Mouse (Mus musculus) hindbrain, embryonic 14.5 days (tissue): Measurements from ENCODE around the gene Mrps6. TPM values are rescaled to one million over a fixed set of nuclear protein-coding genes. Genes with fewer than 3 reads are reported as not detected.
A peak's percentile ranks its signal among the peaks of the same experiment; 100 is the strongest.

Experiments
- ATAC-seq: fragments of 200-750 bp; cut with Nextera tagmentation; 2 replicates; pipeline ENCODE4 v1.8.0; 2017; ENCODE audit warnings: moderate number of reproducible peaks, mild to moderate bottlenecking, moderate TSS enrichment, moderate library complexity; ENCODE audit not compliant: low FRiP score
- DNase-seq: peaks from one replicate; pipeline ENCODE4 v3.0.0-alpha.2; 2015; ENCODE audit warnings: low spot score
- H3K27ac ChIP-seq: fragments of 300-500 bp; sonication (generic); 2 replicates; pipeline ENCODE4 v1.5.1; 2014; ENCODE audit warnings: mild to moderate bottlenecking, moderate library complexity
- H3K27me3 ChIP-seq: fragments of 300-500 bp; sonication (generic); 2 replicates; pipeline ENCODE4 v1.6.1; 2014; ENCODE audit warnings: mild to moderate bottlenecking, low read length, mixed read lengths; ENCODE audit not compliant: control insufficient read depth, insufficient read depth
- H3K36me3 ChIP-seq: fragments of 300-500 bp; sonication (generic); replicated peaks from 2 replicates; pipeline ENCODE4 v1.6.1; 2014; ENCODE audit not compliant: control insufficient read depth, insufficient read depth
- H3K4me1 ChIP-seq: fragments of 300-500 bp; sonication (generic); replicated peaks from 2 replicates; pipeline ENCODE4 v1.6.1; 2014; ENCODE audit warnings: antibody characterized with exemption, low read length, mixed read lengths; ENCODE audit not compliant: control insufficient read depth, insufficient read depth
- H3K4me2 ChIP-seq: fragments of 300-500 bp; sonication (generic); replicated peaks from 2 replicates; pipeline ENCODE4 v1.6.1; 2014; ENCODE audit warnings: mild to moderate bottlenecking, moderate library complexity
- H3K4me3 ChIP-seq: fragments of 300-500 bp; sonication (generic); replicated peaks from 2 replicates; pipeline ENCODE4 v1.5.1; 2014; ENCODE audit warnings: mild to moderate bottlenecking, low read length
- H3K9ac ChIP-seq: fragments of 300-500 bp; sonication (generic); 2 replicates; pipeline ENCODE4 v1.6.1; 2014
- H3K9me3 ChIP-seq: fragments of 300-500 bp; sonication (generic); 2 replicates; pipeline ENCODE4 v1.6.1; 2016; ENCODE audit warnings: low read length; ENCODE audit not compliant: control insufficient read depth
- WGBS: fragments of 180-500 bp; shearing (Covaris S2); extraction: QIAGEN DNeasy Blood & Tissue Kit; methylation state at CpG from one replicate; pipeline ENCODE4 v1.1.7; 2014; 5-methylcytosine and 5-hydroxymethylcytosine counted together
- polyA plus RNA-seq: library from polyadenylated mRNA; unstranded; fragments of >200 nt; fragmentation: Nextera tagmentation; extraction: Ambion mirVana; gene quantifications from 2 replicates; pipeline ENCODE4 v1.2.1, GENCODE M21; 2014

Gene Mrps6
- polyA plus RNA-seq: 208 and 222 TPM in 2 replicates

DNA sequence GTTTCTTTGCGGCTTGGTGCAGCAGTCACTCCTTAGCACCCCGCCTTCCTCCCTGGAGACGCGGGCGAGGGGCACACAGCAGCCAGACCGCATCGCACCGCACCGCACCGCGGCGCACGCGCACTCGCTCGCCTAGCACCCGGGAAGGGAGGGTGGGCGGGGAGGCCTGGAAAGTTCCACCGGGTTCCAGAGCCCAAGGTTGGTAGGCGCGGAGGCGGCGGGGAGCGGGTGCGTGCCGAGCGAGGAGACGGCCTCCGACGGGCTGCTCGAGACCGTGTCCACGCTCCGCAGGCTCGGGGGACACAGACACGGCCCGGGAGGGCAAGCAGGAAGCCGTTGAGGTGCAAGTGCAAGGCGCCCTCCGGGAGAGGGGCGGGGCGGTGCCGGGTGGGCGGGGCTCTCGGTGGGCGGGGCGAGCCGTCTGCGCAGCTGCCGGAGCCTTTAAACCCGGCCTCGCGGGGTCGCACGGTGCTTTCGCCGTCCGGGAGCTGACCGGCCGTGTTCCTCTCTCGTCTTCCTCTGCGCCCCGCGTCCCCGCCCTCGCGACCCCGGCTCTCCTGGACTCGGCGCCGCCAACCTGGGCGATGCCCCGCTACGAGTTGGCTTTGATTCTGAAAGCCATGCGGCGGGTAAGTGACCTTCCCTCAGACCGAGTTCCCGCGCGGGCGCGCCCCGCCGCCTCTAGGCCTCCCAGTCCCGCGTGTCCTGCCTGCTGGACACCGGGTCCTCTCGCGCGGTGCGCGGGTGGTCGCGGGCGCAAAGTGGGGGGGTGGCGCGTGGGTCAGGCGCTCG lies at the start of gene Mrps6, which contains the start of the genes Gm49711 and Slc5a3:
Gene Mrps6, plus strand, starts transcription at position 419 of the 792 bp plus-strand sequence.
Gene Gm49711, plus strand, starts transcription at position 465 of the 792 bp plus-strand sequence.
Gene Slc5a3, plus strand, starts transcription at position 471 of the 792 bp plus-strand sequence.
- DNase-seq (peak; percentile 88), ATAC-seq (peak; percentile 95)
- Histone ChIP-seq H3K9me3 (0 out of 2 replicates have a peak, but pooled peaks cover 4% of the 10 kb centered on the region), H3K9ac (peak within 1 kb of the TSS; percentile 91), H3K4me2 (peak within 1 kb of the TSS; percentile 89), H3K4me3 (peak within 1 kb of the TSS; percentile 93), H3K4me1 (peaks cover 36% of the 10 kb centered on the region), H3K27me3 (no peaks in the 10 kb centered on the region), H3K27ac (peak within 1 kb of the TSS; percentile 71), H3K36me3 (peaks cover 22% of the 10 kb centered on the region)
- under 1% methylated on average over 97 of the region's 99 CpGs for WGBS

DNA sequence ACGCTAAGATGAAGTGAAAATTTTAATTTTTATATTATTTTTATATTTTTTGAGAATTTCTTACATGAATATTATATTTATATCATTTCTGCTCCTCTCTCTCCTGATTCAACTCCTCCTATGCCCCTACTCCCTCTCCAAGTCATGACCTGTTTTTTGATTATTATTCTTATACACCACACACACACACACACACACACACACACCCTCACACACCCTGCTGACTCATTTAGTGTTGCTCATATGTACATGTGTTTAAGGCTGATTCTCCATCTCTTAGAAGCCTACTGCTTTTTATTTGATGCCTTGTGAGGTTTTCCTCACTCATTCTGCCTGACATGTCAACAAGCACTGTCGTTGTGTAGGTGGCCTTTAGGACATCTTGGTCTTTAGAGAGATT lies 48.5 kb upstream of the Mrps6 start:
- Histone ChIP-seq H3K9ac (no peak overlapping the region), H3K27ac (no peak overlapping the region), H3K27me3 (no peaks in the 10 kb centered on the region), H3K4me3 (no peak overlapping the region), H3K4me1 (no peaks in the 10 kb centered on the region), H3K36me3 (no peaks in the 10 kb centered on the region), H3K4me2 (no peak overlapping the region), H3K9me3 (no peaks in the 10 kb centered on the region)
- WGBS: 94% methylated on average over 2 of the region's 2 CpGs
- no peak for DNase-seq
- no peak for ATAC-seq

DNA sequence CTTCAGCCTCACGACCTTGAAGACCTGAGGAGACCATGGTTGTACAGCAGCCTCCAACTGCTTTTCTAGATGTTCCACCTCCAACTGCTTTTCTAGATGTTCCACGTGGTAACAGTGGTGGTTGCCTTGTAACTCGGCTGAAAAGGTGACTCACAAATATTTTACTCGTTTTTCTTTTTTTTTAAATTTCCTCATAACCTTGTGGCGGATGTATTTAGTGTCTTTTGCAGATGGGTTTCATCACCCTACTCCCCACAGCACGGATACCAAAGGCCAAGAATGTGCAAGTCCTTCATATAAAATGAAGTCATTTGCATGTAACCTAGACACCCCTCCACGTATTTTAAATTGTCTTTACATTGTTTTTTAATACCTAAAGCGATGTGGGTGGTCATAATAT lies 41.3 kb upstream of the Mrps6 start:
- Histone ChIP-seq H3K9me3 (no peaks in the 10 kb centered on the region), H3K4me1 (0 out of 2 replicates have a peak, but pooled peaks cover 15% of the 10 kb centered on the region), H3K36me3 (no peaks in the 10 kb centered on the region), H3K9ac (no peak overlapping the region), H3K27ac (no peak overlapping the region), H3K4me3 (no peak overlapping the region), H3K4me2 (no peak overlapping the region), H3K27me3 (no peaks in the 10 kb centered on the region)
- ATAC-seq (no peak), DNase-seq (no peak)
- 86% methylated on average over 8 of the region's 8 CpGs for WGBS

DNA sequence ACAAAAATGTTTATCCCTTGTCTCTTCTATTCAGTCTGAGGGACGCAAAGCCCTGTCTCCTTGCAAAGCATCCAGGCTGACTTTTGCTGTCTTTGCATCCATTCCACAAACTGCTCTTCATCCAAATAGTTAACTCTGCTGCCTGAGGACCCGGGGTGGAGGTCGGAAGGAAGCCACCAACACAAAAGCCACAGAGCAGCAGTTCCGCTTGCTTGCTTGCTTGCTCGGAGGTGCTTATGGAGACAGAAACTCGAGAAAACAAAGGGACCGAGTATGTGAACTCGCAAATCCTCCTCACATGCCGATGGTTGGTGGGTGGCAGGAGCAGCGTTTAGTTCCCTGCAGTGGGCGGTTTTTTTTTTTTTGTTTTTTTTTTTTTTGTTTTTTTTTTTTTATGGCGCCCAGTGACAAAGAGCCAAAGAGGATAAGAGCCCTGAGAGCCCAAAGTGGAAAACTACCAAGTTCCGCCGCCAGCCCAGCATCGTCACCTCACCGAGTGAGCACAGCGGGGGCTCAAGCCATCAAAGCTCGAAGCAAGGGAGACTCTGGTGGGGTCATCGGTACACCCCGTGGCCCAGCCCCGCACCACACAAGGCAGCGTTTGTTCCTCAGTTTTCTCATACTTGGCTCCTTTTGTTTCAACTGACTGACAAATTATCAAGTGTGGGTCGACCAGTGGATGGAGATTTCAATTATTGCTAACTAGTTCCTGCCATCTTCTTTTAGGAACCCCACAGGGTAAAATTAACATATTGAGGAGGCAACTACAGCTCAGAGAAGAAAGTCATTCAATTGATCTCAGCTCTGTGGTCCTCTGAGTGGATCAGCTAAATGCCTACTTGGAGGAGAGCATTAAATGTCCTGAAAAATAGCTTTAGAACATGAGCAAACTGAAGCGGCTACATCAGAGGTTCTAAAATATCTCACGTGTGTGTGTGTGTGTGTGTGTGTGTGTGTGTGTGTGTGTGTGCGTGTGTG lies 38.6 kb upstream of the Mrps6 start:
- Histone ChIP-seq H3K36me3 (no peaks in the 10 kb centered on the region), H3K4me1 (0 out of 2 replicates have a peak, but pooled peaks cover 15% of the 10 kb centered on the region), H3K9ac (peak overlapping the region; percentile 58), H3K9me3 (no peaks in the 10 kb centered on the region), H3K4me3 (peak overlapping the region; percentile 29), H3K27me3 (no peaks in the 10 kb centered on the region), H3K4me2 (peak overlapping the region; percentile 65), H3K27ac (peak overlapping the region; percentile 74)
- DNase-seq: peak; percentile 43
- 7% methylated on average over 26 of the region's 26 CpGs for WGBS
- peak; percentile 84 for ATAC-seq

DNA sequence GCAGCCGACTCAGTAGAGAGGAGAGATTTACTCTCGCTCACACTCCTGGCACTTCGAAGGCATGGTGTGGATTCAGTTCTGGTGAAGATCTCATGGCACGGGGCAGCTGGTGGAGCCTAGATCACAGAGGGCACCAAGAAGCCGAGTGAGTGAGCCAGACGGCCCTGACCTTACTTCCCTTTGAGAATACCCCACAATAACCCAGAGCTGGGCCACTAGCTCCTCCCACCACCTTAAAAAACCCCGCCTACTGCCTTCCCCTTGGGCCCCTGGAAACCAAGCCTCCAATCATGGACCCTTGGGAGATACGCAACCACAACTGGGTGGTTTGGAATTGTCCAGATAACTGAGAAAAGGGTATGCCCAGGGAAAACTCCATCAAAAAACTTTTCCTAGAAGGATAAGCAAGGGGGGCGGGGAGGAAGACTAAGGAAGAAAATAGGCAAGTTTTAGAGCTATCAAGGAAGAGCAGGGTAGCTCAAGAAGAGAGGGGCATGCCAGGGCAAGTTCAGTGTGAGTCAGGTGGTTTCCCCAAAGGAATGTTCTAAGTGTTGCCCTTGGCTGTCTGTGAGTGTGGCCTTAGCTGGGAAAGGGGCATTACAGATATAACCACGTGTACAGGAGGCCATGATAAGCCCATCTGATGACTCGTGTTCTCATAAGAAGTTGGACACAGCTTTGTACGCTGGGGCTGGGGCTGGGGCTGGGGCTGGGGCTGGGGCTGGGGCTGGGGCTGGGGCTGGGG lies 36.2 kb upstream of the Mrps6 start:
- H3K27ac ChIP-seq: no peak overlapping the region
- H3K4me3 ChIP-seq: no peak overlapping the region
- no peaks in the 10 kb centered on the region for H3K9me3 ChIP-seq
- H3K27me3 ChIP-seq: no peaks in the 10 kb centered on the region
- H3K9ac ChIP-seq: no peak overlapping the region
- 0 out of 2 replicates have a peak, but pooled peaks cover 15% of the 10 kb centered on the region for H3K4me1 ChIP-seq
- DNase-seq (no peak), ATAC-seq (no peak)
- 88% methylated on average over 12 of the region's 12 CpGs for WGBS
- no peaks in the 10 kb centered on the region for H3K36me3 ChIP-seq
- no peak overlapping the region for H3K4me2 ChIP-seq

DNA sequence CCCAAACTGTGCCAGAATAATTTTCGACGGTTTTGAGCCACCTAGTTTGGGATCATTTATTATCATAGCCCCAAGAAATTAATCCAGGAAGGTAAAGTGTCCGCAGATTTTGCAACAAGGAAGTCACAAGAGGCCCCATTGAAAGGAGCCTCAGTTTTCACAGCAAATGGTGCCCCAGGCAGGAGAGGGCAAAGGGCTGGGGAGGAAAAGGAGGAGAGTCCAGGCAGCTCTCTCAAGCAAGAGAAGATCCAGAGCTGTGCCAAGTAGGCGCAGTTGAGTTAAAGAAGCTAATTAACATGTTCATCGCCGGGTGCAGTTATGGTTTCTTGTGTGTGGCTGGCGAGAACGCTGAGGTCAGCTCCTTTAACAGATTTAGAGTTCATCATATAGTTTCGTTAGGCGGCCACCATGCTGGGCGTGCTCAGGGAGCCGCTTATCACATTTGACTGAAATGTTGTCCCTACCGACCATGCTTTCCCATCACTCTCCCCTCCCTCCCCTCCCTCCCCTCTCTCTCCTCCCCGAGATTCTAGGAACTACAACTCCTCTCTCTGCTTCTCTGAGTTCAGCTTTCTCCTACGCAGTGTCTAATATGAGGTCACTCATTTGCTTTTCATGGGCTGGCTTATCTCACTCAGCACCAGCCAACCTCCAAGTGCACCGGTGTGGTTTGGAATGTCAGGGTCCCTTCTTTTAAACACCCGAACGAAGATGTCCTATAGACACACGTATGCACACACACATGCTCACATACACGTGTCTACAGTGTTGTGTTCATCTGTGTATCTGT lies 35.4 kb upstream of the Mrps6 start:
- Histone ChIP-seq H3K4me3 (no peak overlapping the region), H3K4me2 (no peak overlapping the region), H3K27ac (no peak overlapping the region), H3K36me3 (no peaks in the 10 kb centered on the region), H3K9me3 (no peaks in the 10 kb centered on the region), H3K4me1 (0 out of 2 replicates have a peak, but pooled peaks cover 15% of the 10 kb centered on the region), H3K27me3 (no peaks in the 10 kb centered on the region), H3K9ac (no peak overlapping the region)
- ATAC-seq: no peak
- 78% methylated on average over 20 of the region's 20 CpGs for WGBS
- DNase-seq: no peak

DNA sequence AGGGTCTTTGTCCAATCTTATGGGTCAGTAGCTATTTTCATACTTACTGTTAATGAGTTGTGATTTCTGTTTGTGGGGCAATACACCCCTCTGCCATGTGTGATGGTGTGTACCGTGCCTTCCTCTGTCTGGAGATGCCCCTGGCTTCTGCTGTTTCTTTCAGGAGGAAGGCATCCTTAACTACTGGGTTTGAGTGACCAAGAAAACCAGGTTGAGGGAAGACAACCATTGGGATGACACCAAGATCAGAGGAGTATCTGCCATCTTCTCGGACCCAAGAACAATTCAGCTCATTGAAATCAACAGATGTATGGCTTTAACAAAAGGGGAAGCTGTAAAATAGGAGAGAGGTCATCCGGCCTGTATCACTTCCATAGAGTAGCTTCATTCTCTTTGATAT lies 24.8 kb upstream of the Mrps6 start:
- ATAC-seq (no peak), DNase-seq (no peak)
- H3K4me2 ChIP-seq: no peak overlapping the region
- WGBS: 91% methylated on average over 3 of the region's 3 CpGs
- H3K4me3 ChIP-seq: no peak overlapping the region
- no peak overlapping the region for H3K27ac ChIP-seq
- H3K4me1 ChIP-seq: no peaks in the 10 kb centered on the region
- no peaks in the 10 kb centered on the region for H3K27me3 ChIP-seq
- no peaks in the 10 kb centered on the region for H3K36me3 ChIP-seq
- no peaks in the 10 kb centered on the region for H3K9me3 ChIP-seq
- no peak overlapping the region for H3K9ac ChIP-seq

DNA sequence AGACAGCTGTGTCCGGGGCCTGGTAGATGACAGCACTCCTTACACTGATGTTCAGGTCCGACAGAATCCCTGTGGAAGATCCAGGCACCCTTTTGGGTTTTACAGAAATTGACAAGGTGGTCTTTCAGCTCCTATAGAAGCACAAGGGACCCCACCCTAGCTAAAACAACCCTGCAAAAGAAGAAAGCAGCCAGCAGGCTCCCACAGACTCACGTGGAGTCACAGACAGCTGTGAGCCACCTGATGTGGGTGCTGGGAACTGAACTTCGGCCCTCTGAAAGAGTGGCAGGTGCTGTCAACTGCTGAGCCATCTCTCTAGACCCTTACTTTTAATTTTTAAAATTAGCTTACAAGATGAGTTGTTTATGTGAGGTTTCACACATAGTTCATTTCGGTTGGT lies 23.4 kb upstream of the Mrps6 start:
- Histone ChIP-seq H3K27me3 (no peaks in the 10 kb centered on the region), H3K27ac (no peak overlapping the region), H3K9me3 (no peaks in the 10 kb centered on the region), H3K9ac (no peak overlapping the region), H3K4me3 (no peak overlapping the region), H3K4me1 (no peaks in the 10 kb centered on the region), H3K36me3 (no peaks in the 10 kb centered on the region), H3K4me2 (no peak overlapping the region)
- ATAC-seq: no peak
- no peak for DNase-seq
- 79% methylated on average over 5 of the region's 5 CpGs for WGBS
